Mouse (Mus musculus) right cerebral cortex, adult 18-20 months (tissue): ENCODE data around the gene Rhbdf1.

Experiments used
- DNase-seq: peaks from one replicate; pipeline ENCODE4 v3.0.0; 2022; ENCODE audit warnings: mixed read lengths

Rhbdf1 gene

DNA sequence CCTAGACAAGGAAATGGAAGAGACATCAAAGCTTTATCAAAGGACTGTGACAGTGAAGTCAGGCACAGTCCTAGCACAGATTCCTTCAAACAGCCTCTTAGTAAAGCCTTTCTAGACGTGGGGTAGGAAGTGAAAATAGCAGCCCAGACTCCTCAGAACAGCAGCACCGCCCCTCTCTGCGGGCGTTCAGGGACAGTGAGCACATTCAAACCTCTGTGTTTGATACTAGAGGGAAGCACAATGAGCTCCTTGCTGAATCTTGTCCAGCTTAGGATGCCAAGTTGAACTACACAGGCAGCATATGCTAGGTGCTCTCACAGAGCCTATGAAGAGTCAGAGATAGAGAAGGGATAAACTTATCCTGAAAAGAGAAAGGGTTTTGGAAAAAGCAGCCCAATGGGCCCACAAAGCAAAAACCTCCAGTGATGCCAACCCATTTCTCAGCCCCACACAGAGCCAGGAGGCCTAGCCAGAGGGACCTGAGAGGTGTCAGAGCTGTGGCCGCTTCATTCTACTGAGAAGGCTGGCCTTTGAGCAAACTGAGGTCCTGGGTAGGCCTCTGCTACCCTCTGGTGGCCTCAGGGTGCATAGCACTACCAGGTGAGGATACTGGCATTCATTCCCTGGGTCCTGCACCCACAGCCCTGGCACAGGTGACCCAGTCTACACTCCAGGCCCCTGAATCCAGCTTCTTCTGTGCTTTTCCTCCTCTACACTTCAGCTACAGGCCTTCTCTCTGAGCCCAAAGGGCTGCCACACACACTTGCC lies 16.2 kb upstream of the Rhbdf1 start:
- DNase-seq, result peak; percentile 75

DNA sequence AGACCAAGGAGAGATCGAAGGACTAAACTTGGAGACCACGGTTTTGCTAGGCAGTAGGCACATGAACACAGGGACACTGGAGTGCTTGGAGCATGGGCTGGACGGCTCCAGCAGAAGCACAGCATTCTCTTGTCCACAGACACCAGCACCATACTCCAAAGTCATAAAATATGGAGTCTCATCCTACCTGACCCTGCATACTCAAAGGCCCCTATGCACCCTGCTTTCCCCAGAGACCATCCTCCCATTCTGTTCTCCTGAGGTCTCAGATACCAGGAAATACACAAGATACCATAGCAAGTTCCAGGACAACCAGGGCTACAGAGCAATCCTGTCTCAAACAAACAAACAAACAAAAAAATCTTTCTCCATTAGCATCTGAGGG lies 15.3 kb upstream of the Rhbdf1 start:
- DNase-seq, result no peak

DNA sequence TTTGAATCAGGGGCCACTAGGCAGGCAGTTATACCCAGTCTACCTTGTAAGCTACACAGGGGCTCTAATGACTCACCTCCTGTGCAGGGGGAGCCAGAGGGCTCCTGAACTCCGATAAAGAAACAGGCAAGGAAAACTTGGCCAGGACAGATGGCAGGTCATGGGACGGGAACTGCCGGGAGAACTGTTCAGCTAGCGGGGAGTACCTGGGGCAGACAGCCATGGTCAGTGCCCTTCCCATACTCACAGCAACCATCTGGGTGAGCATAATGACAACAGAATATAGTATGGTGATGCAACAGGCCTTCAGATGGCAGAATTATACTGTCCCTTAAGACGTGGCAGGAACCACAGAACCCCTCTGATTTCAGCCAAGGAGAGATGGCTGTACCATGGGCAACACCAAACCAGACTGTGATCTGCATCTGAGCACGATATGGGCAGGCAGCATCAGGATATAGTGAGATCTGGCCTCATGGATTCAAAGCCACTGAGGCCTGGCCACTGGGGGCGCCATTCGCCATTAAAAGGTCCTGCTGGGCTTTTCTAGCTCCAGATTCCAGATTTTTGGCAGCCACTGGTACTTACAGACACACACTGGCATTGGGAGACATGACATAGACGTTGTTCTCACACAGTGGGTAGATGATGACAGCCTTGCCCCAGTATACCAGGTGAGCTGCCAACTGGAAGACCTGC lies 14.8 kb upstream of the Rhbdf1 start:
- DNase-seq, result no peak

DNA sequence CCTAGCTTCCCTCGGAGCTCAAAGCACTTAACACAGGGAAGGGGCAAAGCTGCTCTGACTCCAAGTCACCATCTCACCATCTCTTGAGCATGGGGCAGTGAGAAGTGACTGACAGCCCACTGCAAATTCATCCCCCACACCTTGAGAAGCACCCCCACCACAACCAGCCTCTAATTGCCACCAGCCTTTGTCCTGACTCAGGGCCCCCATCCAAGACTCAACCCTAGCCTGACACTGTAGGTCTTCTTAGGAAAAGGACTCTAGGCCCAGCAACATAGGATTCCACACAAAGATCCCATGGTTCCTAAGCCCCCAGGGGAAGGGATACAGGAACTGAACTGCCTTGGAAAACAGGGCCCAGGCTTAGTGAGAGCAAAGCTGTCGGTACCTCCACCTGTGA lies 14.0 kb upstream of the Rhbdf1 start:
- DNase-seq, result no peak

- peak; percentile 83 for DNase-seq
These were observed 13.5 kb upstream of the Rhbdf1 start for GRCm38 (mm10) chr11:32235646-32236045.

- DNase-seq, result no peak
These were observed 12.9 kb upstream of the Rhbdf1 start for GRCm38 (mm10) chr11:32234816-32235485.

GRCm38 (mm10) chr11:32233895-32234294 lies 11.8 kb upstream of the Rhbdf1 start:
- DNase-seq, result no peak

GRCm38 (mm10) chr11:32232848-32233247 lies 10.7 kb upstream of the Rhbdf1 start:
- DNase-seq, result no peak

GRCm38 (mm10) chr11:32231125-32231524 lies 9.0 kb upstream of the Rhbdf1 start:
- no peak for DNase-seq

DNA sequence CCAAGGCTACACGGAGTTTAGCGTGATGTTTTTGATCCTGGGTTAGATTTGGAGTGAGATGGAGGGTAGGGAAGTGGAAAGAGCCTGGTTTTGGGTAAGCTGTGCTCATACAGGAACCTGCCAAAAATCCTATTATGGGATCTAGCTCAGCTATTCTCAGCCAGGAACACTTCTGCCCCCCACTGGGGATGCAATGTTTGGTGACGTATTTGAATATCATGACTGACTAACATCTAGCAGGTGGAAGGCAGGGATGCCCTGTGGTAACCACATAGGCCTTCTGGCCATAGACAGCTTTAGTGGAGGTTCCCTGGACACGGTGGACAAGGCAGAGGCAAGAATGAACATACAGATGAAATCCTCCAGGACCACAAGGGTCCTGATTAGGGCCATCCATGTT lies 8.1 kb upstream of the Rhbdf1 start:
- DNase-seq, result no peak

DNA sequence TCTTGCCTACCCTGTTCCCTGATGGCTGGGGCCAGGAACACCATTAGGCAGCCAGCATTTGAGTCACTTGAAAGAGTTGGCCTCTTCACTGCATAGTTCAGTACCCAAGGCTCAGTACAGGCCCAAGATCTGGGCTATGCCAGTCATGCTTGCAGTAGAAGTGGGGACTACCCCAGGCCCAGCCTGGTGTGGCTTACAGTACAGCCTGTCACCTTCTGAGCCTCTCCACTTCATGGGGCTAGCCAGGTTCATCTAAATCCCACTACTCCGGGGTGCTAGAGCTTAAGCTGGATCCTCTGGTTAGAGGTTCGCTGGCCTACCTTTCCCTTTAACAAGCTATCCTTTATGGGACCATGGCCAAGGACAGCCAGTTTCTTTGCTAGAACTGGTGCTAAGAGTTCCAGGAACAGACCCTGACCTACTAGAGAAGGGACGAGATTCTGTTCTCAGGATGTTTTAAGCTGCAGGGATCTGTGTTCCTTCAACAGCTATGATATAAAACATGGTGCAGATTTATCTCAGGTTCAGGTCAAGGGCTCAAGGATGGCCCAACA lies 6.3 kb upstream of the Rhbdf1 start:
- DNase-seq, result no peak

DNA sequence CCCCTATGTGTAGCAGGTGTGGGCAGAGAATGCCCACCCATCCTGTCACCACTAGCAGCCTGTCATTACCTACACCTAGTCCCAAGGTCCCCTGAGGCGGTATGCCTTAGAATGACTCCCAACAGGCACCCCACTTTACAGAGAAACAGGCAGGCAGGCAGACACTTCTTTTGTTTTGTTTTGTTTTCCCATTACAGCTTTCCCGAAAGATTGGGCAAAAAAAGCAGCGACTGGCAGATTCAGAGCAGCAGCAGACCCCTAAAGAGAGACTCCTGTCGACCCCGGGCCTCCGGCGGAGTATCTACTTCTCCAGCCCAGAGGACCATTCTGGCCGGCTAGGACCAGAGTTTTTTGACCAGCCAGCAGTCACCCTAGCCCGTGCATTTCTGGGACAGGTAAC lies 5.5 kb upstream of the Rhbdf1 start:
- DNase-seq, result no peak

DNA sequence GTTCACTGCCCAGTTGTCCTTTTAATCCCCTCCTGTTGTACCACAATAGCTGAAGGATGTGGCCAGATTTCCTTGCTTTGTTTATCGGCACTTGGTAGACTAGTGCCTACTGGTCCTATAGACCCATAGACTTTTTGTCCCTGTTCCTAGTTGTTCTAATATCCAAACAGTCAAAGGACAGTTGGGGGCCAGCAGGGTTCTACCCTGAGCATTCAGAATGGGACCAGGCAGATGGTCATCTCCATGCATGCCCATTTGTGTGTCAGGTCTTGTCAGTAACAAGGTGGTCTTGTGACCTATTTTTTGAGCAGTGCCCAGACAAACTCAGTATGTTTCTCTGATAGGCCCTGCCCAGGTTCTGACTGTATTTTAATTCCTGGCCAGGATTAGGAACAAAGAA lies 4.9 kb upstream of the Rhbdf1 start:
- no peak for DNase-seq

DNA sequence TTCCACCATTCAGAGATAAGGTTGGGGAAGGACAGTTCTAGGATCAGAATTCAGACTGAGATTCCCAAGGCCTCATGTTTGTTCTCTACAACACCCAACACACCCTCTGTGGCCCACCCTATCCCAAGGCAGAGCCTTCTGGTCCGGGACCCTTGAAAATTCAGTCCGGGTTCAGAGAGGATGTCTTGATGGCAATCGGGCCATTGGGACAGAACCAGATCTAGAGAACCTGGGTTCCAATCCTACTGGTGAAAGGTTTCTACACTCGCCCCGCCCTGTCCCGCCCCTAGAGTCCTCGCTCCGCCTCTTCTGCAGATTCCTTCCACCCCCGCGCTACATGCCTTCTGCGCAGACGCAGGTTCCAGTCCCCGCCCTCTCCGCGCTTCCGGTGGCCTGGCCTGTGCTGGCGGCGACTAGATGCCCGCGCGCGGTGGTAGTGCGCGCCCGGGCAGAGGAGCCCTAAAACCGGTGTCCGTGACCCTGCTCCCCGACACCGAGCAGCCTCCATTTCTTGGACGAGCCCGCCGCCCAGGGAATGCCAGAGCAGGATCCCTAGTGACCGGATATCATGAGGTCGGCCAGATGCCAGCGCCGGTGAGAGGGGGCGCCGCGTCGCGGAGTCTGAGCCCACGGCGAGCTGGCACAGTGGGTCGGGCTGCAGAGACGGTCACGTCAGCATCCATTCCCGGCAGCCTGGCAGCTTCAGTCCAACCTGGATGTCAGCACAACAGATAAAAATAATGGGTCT lies 4.2 kb upstream of the Rhbdf1 start, which contains the start of gene Mpg:
TSS of gene Mpg (plus strand) at position 382 of the 748 bp plus-strand sequence.
- peak; percentile 93 for DNase-seq

GRCm38 (mm10) chr11:32225222-32226104 lies 3.4 kb upstream of the Rhbdf1 start:
- DNase-seq, result no peak

- no peak for DNase-seq
These were observed 2.5 kb upstream of the Rhbdf1 start for GRCm38 (mm10) chr11:32224468-32225139.

DNA sequence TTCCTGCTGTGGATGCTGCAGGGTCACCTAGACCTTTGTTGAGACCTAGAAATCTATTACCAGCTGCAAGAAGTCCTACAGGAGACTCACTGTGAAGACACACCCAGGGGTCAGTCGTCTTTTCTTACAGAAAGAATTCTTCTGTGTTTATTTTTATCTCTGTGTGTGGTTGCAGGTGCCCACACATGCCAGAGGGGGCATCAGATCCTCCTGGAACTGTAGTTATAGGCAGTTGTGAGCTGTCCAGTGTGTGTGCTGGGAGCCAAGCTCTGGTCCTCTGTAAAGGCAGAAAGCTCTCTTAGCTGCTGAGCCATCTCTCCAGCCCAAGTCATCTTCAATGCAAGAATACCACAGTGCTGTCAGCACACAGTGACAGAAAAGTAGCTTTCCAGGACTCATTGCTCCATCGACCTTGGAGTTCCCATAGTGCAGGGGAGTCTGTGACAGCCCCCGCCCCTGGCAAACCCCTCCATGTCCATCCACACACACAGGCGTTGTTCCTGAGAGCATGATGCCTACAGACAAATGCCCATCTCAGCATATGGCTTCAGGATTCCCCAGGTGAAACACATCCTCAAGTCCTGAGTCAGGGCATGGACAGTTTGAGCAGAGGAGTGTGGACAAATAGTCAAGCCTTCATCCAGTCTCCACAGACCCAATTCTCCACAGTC lies 1.3 kb upstream of the Rhbdf1 start:
- DNase-seq, result no peak

DNA sequence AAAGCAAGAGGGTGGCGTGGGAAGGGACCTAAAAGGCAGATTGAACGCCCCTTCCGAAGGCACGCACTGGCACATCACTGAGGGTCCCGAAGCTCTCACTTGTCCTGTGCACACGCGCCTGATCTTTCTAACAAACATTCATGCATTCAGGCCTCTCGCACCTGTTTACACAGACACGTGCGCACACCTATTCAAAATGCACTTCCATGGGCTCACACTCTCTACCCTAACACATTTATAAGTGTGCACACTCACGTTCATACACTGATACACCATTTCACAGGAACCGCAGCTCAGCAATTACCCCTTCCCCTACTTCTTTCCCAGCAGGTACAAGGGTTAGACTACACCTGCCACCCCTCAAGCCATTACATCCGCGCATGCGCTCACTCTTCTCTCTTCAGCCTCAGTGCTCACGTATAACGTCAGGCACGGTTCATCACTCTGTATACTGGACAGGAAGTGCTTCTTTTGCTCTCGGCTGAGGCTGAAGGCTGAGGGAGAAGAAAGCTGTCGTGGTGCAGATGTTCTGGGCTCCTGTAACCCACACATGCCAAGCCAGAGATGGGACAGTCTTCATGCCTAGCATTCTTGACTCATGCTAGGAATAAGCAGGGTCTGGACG lies 582 bp upstream of the Rhbdf1 start:
- no peak for DNase-seq

DNA sequence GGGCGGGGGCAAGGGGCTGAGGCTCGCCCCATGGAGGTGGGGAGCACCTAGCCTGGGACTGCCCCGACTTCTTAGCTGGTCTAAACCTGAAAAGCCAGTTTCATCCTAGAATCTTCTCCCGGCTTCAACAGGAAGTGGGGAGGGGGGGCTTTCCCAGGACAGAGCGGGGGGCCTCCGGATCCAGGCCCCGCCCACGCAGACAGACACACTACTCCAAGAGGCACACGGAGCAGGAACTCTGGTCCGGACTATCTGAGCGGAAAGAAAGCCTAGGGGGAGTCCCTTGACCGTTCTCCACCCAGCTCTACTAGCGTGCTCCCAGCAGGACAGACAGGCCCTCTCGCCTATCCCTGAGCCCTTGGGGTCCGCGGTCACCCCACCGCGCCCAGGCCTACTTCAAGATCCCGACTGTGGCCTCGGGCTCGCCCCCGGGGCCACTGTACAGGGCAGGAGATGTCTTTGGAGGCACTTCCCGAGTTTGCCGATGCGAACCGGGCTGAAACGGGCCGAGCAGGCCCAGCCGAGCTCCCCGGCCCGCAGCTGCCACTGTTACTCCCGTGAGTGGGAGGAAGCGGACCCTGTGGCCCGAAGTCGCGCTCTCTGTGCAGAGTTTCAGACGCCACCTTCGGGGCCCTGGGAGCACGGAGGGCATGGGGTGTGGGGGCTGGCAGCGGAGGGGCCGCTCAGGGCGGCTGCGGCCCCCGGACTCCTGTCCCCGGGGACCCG lies 712 bp downstream of the Rhbdf1 start:
- no peak for DNase-seq
